Mouse (Mus musculus): ENCODE results near the gene Il10rb.

The Il10rb gene

GRCm38 (mm10) chr16:91405640-91406584, at the start of gene Il10rb:
Il10rb (plus strand) TSS chr16:91406164.
- in situ Hi-C loops (cut with MboI; ENCODE audit: unreplicated experiment in 2 of 2) = loop anchor here in 1 of 2 experiments (5.0 kb wide), 1 partner anchor 34 kb away; the partner anchor contains the start of gene Ifnar2

DNA sequence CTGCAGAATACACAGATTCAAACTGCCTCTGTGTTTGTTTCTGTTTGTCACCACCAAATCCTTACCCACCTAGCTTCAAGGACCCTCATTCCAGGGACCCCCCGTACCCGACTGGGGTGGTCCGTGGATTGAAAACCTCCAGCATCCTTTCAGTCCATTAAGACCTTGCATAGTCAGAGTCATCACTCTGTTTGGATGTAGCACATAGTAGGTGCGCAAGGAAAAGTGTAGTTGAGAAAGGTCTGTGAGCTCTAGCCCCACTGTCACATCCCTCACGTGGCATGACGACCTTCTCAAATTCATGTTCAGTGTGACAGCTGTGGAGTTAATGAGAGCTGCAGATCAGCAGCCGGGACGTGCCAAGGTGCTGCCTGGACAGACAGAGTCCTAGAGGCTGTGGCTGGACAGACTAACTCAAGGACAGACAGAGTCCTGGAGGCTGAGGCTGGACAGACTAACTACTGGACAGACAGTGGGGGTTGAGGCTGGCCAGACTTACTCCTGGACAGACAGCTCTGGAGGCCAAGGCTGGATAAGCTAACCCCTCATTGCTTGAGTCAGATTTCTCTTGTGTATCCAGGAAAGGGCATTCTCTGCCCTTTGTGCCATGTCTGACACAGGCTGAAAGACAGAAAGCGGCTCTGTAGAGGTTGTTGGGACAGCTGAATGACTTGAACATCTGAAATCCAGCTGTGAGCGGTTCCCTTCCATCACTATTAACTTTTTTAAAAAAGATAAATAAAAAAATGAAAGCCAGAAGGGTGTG, 49.0 kb upstream of the Il10rb start:
- in situ Hi-C loops (cut with MboI; ENCODE audit: unreplicated experiment in 2 of 2) = loop anchor here (5.0 to 25.0 kb wide), 3 partner anchors 35 to 558 kb away; partner anchors contain the start of gene Gm21970 (in 1 of the 2)

DNA sequence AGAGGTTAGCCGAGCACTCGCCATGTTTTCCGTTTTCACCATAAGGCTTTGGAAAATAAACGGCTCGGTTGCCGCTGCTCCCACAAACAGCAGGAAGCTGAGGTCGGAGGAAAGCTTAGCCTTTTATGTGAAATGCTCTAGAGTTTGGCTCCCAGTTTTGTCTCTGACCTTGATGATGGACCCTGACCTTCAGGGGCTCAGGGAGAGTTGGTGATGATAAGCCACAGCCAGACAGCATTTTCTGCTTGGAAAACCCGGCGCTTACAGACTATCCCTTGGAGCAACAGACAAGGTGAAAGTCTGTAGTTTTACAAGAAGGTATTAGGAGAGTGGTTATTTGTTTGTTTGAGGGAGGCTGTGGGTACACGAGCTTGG, 48.5 kb upstream of the Il10rb start:
- in situ Hi-C loops (cut with MboI; ENCODE audit: unreplicated experiment in 2 of 2) = loop anchor here (5.0 to 25.0 kb wide), 3 partner anchors 35 to 557 kb away; partner anchors contain the start of gene Gm21970 (in 1 of the 2)

DNA sequence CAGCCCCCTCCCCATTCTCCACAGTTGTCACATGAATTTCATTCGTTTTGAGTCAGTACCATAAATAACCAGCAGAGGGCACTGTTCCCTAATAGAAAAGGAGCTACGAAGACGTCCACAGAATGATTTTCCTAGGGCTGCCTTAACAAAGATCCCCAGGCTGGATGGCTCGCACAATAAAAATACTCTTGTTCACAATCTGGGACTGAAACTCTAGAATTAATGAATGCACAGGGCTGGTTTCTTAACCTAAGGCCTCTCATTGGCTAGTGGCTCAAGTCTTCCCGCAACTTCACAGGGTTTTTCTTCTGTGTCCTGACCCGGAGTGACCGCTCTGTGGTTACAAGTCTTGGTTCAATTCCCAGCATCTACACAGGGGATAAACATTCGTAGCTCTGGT, 47.4 kb upstream of the Il10rb start:
- in situ Hi-C loops (cut with MboI; ENCODE audit: unreplicated experiment in 2 of 2) = loop anchor here (5.0 to 25.0 kb wide), 3 partner anchors 34 to 556 kb away; partner anchors contain the start of gene Gm21970 (in 1 of the 2)

DNA sequence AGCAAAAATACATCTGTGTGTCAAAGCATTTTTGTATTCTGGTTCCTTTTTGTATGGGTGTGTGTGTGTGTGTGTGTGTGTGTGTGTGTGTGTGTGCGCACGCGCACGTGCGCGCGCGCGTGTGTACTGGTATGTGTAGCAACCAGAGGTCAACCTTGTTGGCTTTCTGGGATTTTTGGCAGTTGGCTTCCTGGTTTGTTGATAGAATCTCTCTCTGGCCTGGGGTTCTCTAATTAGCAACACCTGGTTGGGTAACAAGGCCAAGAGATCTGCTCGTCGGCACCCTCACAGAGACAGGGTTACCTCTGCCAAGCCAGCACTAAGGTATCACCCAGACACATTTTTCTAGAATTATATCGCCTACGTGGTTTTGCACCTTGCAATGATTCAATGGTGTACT, 46.4 kb upstream of the Il10rb start:
- in situ Hi-C loops (cut with MboI; ENCODE audit: unreplicated experiment in 2 of 2) = loop anchor here (5.0 to 25.0 kb wide), 3 partner anchors 33 to 555 kb away; partner anchors contain the start of gene Gm21970 (in 1 of the 2)

GRCm38 (mm10) chr16:91360162-91360561, 45.8 kb upstream of the Il10rb start:
- in situ Hi-C loops (cut with MboI; ENCODE audit: unreplicated experiment in 2 of 2) = loop anchor here (10.0 to 25.0 kb wide), 3 partner anchors 135 to 552 kb away; no protein-coding TSS in a partner anchor

GRCm38 (mm10) chr16:91362006-91362405, 44.0 kb upstream of the Il10rb start:
- in situ Hi-C loops (cut with MboI; ENCODE audit: unreplicated experiment in 2 of 2) = loop anchor here (10.0 to 25.0 kb wide), 3 partner anchors 133 to 550 kb away; no protein-coding TSS in a partner anchor

GRCm38 (mm10) chr16:91362616-91363272, 43.2 kb upstream of the Il10rb start:
- in situ Hi-C loops (cut with MboI; ENCODE audit: unreplicated experiment in 2 of 2) = loop anchor here (10.0 to 25.0 kb wide), 3 partner anchors 132 to 550 kb away; no protein-coding TSS in a partner anchor

GRCm38 (mm10) chr16:91363483-91363882, 42.5 kb upstream of the Il10rb start:
- in situ Hi-C loops (cut with MboI; ENCODE audit: unreplicated experiment in 2 of 2) = loop anchor here (10.0 to 25.0 kb wide), 3 partner anchors 131 to 549 kb away; no protein-coding TSS in a partner anchor

GRCm38 (mm10) chr16:91366567-91366966, 39.4 kb upstream of the Il10rb start:
- in situ Hi-C loops (cut with MboI; ENCODE audit: unreplicated experiment in 2 of 2) = loop anchor here (10.0 to 25.0 kb wide), 3 partner anchors 128 to 546 kb away; no protein-coding TSS in a partner anchor

DNA sequence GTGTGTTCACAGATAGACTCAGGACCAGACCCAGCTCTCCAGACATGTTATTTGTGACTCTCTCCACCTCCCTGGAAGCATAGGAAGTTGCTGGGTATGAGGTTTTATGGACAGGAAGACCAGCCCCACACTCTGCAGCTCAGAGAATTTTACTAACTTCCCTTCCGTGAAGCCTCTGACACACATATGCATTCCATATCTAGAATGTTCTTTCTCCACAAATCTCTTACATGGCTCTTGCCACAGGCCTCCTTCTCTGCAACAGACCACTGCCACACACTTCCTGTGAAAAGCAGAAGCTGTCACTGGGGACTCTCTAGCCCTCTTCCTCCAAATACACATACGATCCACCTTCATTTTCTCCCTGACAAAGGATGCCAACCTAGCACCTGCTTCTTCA, 38.9 kb upstream of the Il10rb start:
- in situ Hi-C loops (cut with MboI; ENCODE audit: unreplicated experiment in 2 of 2) = loop anchor here (10.0 to 25.0 kb wide), 3 partner anchors 128 to 545 kb away; no protein-coding TSS in a partner anchor

DNA sequence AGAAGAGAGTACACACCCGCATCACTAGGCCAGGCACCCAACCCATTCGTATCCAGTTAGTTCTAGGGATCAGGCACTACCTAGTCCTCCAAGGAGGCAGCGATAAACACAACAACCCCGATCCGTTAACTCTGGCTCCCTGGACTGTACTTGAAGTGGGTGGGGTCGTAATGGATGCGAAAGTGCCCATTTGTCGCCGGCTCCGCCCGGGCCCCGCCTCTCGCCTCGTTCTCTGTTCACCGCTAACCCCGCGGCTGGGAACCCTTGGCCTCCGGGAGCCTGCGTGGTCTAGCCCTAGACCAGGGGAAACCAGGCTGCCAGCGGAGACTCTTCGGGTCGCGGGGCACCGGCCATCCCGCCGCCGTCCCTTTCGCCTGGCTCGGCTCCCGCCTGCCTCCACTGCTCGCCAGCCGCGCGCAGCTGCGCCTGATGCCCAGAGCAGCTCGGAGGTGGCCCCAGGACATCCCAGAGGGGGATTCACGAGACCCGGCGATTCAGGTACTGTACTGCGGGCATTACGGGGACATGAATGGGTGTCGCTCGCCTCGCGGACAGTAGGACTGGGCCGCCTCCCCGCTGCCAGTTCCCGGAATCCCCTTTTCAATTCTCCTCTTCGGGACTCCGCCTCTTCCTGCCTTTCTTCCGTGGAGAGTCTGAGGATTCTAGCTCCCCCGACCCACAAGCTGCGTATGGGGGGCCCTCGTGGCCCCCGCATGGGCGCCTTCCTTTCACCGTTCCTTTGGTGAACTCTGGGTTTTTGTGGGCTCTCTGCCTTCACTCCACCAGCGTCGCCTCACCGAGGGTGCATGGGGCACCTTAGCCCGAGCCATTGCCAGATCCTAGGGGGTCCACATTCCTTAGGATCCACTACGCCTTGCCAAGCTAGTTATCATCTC, 33.1 kb upstream of the Il10rb start, which contains the start of gene Ifnar2:
TSS of gene Ifnar2 (plus strand) at position 207 of the 896 bp plus-strand sequence.
- in situ Hi-C loops (cut with MboI; ENCODE audit: unreplicated experiment in 2 of 2) = loop anchor here (5.0 to 25.0 kb wide), 3 partner anchors 34 to 539 kb away; partner anchors contain the start of gene Il10rb (in 1 of the 2)

DNA sequence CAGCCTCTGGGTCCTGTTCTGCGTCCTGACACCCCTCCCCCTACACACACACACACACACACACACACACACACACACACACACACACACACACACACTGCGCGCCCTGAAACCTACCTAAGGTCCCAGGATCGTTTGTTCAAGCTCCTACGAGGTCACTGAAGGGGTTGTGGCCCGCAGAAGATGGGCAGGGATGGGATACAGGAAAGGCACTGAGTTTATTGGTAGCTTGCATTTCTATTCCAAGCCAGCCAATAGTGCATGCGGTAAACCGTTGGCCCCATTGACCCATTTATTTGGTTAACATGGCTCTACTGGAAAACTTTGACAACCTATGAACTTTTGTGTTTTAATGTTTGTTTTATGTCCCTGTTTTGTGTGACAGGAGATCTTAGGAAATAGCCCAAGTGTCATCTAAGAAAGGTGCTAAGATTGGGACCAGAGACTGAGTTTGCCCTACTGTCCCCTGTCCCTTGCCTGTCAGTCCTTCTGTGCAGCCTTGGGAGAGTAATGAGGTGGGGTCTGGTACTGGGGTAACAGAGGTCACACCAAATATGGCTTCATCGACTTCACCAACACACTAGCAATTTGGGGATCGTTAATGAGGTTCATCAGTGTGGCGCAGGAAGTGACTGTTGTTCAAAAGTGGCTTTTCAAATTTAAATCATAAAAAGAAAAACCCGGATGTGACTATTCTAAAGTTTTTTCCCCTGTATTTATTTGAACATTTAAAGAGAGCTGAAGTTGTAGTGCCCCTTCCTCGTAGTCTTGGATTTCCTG, 32.3 kb upstream of the Il10rb start:
- in situ Hi-C loops (cut with MboI; ENCODE audit: unreplicated experiment in 2 of 2) = loop anchor here (5.0 to 25.0 kb wide), 3 partner anchors 34 to 539 kb away; partner anchors contain the start of gene Il10rb (in 1 of the 2)

DNA sequence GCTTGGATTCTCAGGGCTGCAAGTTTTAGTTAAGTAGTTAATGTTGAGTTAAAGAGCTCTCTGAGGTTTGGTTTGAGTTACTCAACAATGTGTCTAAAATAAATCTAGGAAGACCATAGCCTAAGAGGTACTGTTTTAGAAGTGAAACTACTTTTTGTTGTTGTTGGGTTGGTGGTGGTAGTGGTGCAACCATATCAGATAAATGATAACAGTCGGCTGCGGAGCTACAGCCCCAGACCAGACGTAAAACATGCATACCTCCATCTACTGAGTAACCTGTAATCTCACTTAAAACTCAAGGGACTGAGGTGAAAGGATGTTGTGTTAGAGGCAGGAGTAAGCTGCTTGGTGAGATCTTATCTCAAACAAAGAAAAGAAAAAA, 31.7 kb upstream of the Il10rb start:
- in situ Hi-C loops (cut with MboI; ENCODE audit: unreplicated experiment in 2 of 2) = loop anchor here (5.0 to 25.0 kb wide), 3 partner anchors 33 to 538 kb away; partner anchors contain the start of gene Il10rb (in 1 of the 2)

- in situ Hi-C loops (cut with MboI; ENCODE audit: unreplicated experiment in 2 of 2) = no loop called here
These were observed 29.3 kb upstream of the Il10rb start for GRCm38 (mm10) chr16:91376701-91377100.

GRCm38 (mm10) chr16:91378431-91378986, 27.5 kb upstream of the Il10rb start:
- in situ Hi-C loops (cut with MboI; ENCODE audit: unreplicated experiment in 2 of 2) = no loop called here

DNA sequence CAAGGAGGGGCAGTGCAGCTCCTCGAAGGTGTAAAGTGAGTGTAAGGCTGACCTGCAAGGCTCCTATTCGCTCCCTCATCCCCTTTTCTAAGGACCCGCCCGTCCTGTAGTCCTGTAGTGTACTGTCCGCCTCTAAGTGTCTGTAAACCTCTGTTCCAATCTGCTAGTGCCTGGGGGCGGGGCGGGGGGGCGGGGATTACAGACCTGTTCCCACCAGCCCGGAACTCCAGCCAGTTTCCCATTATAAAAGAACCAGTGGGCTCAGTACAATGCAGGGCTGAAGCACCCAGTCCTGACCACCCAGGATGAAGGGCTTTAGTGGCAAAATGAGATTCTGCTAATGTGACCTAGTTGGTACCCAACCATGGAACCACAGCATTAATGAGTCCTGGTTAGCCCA, 27.0 kb upstream of the Il10rb start:
- in situ Hi-C loops (cut with MboI; ENCODE audit: unreplicated experiment in 2 of 2) = no loop called here

Measured in v-Abl transformed pro-B cells (cell line).